In the genomic region with DNA sequence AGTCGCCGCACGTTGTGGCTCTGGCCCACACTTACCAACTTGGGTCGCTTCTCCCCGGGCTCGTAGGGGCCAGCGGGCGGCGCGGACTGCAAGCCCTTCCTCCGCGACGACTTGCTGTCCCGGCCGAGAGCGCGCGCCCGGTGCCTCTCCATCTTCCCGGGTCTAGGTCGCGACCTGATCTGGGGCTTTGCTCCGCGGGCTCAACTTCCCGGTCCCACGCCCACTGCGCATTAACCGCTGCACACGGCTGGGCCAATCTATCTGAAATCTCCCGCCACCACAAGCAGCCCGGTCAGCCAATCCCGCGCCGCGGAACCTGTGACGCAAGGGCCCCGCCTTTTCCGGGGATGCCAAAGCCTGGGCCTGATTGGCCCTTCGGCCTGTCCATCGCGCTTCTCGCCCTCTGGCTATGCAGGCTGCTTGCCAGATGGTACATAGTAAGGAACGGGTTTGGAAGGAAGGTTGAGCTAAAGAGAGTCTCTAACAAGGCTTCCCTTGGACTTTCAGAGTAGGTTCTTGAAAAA, we compare ENCODE assay signal across 8 mouse cellular contexts. TPM values are rescaled to one million over a fixed set of nuclear protein-coding genes. Genes with fewer than 3 reads are reported as not detected.
DNase-seq lines count a peak whose midpoint lies in the region; ATAC-seq and TF ChIP-seq lines count a peak whose summit lies in the region.

Gene Diaph3 (minus strand): TSS at position 273 of the 524 bp plus-strand sequence.

- H3K9me3 ChIP-seq in ES-Bruce4 (replicated peaks; ENCODE audit: control insufficient read depth, insufficient read depth, low read length, poor library complexity, severe bottlenecking) = no peaks in the 10 kb centered on the region
- no peaks in the 10 kb centered on the region for H3K9me3 ChIP-seq in forebrain, embryonic 13.5 days (replicated peaks)
- H3K9me3 ChIP-seq in liver, postnatal 0 days (ENCODE audit: low read length) = no peaks in the 10 kb centered on the region
- H3K9me3 ChIP-seq in neural tube, embryonic 14.5 days (ENCODE audit: control insufficient read depth, low read length) = no peaks in the 10 kb centered on the region

- H3K36me3 ChIP-seq in ES-Bruce4 (ENCODE audit: control insufficient read depth, insufficient read depth, low read length, poor library complexity, severe bottlenecking) = no peaks in the 10 kb centered on the region
- no peaks in the 10 kb centered on the region for H3K36me3 ChIP-seq in forebrain, embryonic 13.5 days (ENCODE audit: poor library complexity, severe bottlenecking)
- no peaks in the 10 kb centered on the region for H3K36me3 ChIP-seq in liver, postnatal 0 days (replicated peaks; ENCODE audit: insufficient read depth, low read length)
- H3K36me3 ChIP-seq in neural tube, embryonic 14.5 days (ENCODE audit: control insufficient read depth, insufficient read depth, low read length) = no peaks in the 10 kb centered on the region

- peak; percentile 95 for ATAC-seq in cerebellum, adult (ENCODE audit: insufficient number of reproducible peaks, low FRiP score, low TSS enrichment)
- peak; percentile 100 for ATAC-seq in forebrain, embryonic 13.5 days
- peak; percentile 100 for ATAC-seq in liver, postnatal 0 days
- ATAC-seq in neural tube, embryonic 14.5 days (ENCODE audit: low read depth) = peak; percentile 100

- 0 out of 2 replicates have a peak within 1 kb of the TSS, but pooled peaks have one; percentile 42 for H3K27ac ChIP-seq in ES-Bruce4 (ENCODE audit: insufficient read depth, low read length)
- no peak within 1 kb of the TSS for H3K27ac ChIP-seq in forebrain, embryonic 13.5 days
- peak within 1 kb of the TSS; percentile 16; the same call in 1 of the 2 replicates for H3K27ac ChIP-seq in liver, postnatal 0 days (ENCODE audit: low read depth)
- H3K27ac ChIP-seq in neural tube, embryonic 14.5 days (ENCODE audit: low read depth, low read length) = no peak within 1 kb of the TSS

- no peaks in the 10 kb centered on the region for H3K27me3 ChIP-seq in ES-Bruce4 (ENCODE audit: control insufficient read depth, insufficient read depth, low read length, poor library complexity, severe bottlenecking)
- no peaks in the 10 kb centered on the region for H3K27me3 ChIP-seq in forebrain, embryonic 13.5 days
- no peaks in the 10 kb centered on the region for H3K27me3 ChIP-seq in liver, postnatal 0 days (ENCODE audit: insufficient read depth, low read length)
- H3K27me3 ChIP-seq in neural tube, embryonic 14.5 days (ENCODE audit: control insufficient read depth, insufficient read depth, low read length) = no peaks in the 10 kb centered on the region

- DNase-seq in heart, postnatal 10 days = peak; percentile 97 to 98
- peak; percentile 89 for DNase-seq in large intestine, adult 2 months (ENCODE audit: low read depth, low spot score)
- peak; percentile 99 for DNase-seq in liver, postnatal 0 days
- DNase-seq in testis, postnatal 10 days (ENCODE audit: low spot score) = peak; percentile 99

- 0% methylated on average over 43 of the region's 43 CpGs for WGBS in forebrain, embryonic 13.5 days
- under 1% methylated on average over 43 of the region's 43 CpGs for WGBS in large intestine, adult 2 months
- 2% methylated on average over 43 of the region's 43 CpGs for WGBS in liver, postnatal 0 days (ENCODE audit: insufficient replicate concordance)
- under 1% methylated on average over 43 of the region's 43 CpGs for WGBS in neural tube, embryonic 14.5 days

- H3K4me1 ChIP-seq in ES-Bruce4 (ENCODE audit: control insufficient read depth, insufficient read depth, low read length) = no peaks in the 10 kb centered on the region
- H3K4me1 ChIP-seq in forebrain, embryonic 13.5 days = peaks cover 15% of the 10 kb centered on the region
- H3K4me1 ChIP-seq in liver, postnatal 0 days (ENCODE audit: insufficient read depth) = peaks cover 5% of the 10 kb centered on the region
- H3K4me1 ChIP-seq in neural tube, embryonic 14.5 days (ENCODE audit: control insufficient read depth, insufficient read depth, low read length) = no peaks in the 10 kb centered on the region

- peak within 1 kb of the TSS; percentile 86 for H3K4me2 ChIP-seq in forebrain, embryonic 13.5 days
- peak within 1 kb of the TSS; percentile 67 for H3K4me2 ChIP-seq in liver, postnatal 0 days (ENCODE audit: low read depth, low read length)
- H3K4me2 ChIP-seq in neural tube, embryonic 14.5 days (ENCODE audit: low read depth, low read length) = peak within 1 kb of the TSS; percentile 77

- H3K9ac ChIP-seq in ES-Bruce4 (ENCODE audit: low read depth, poor library complexity, severe bottlenecking) = peak within 1 kb of the TSS; percentile 72
- H3K9ac ChIP-seq in forebrain, embryonic 13.5 days = peak within 1 kb of the TSS; percentile 70
- H3K9ac ChIP-seq in liver, postnatal 0 days (replicated peaks) = peak within 1 kb of the TSS; percentile 67
- 0 out of 2 replicates have a peak within 1 kb of the TSS, but pooled peaks have one; percentile 4 for H3K9ac ChIP-seq in neural tube, embryonic 14.5 days (replicated peaks; ENCODE audit: low read depth, low read length)

- intact Hi-C loops in heart, postnatal 10 days (cut with DNase I) = loop anchor here (10.0 kb wide), 1 partner anchor 314 kb away; no protein-coding TSS in a partner anchor

- TF ChIP-seq POLR2A in ES-Bruce4 (IDR thresholded peaks at IDR 0.05; ENCODE audit: insufficient read depth, low read length) = no peak

- no peak for TF ChIP-seq EP300 in ES-Bruce4 (IDR thresholded peaks at IDR 0.05; ENCODE audit: insufficient read depth, low read depth, low read length)
- no peak for TF ChIP-seq EP300 in liver, postnatal 0 days (IDR thresholded peaks at IDR 0.05; ENCODE audit: low read depth)

- H3K4me3 ChIP-seq in ES-Bruce4 (ENCODE audit: low read depth, low read length) = peak within 1 kb of the TSS; percentile 95
- peak within 1 kb of the TSS; percentile 75 for H3K4me3 ChIP-seq in forebrain, embryonic 13.5 days
- peak within 1 kb of the TSS; percentile 74 for H3K4me3 ChIP-seq in liver, postnatal 0 days (ENCODE audit: low read depth, low read length)
- H3K4me3 ChIP-seq in neural tube, embryonic 14.5 days (ENCODE audit: low read depth, low read length) = peak within 1 kb of the TSS; percentile 51

- no peak for TF ChIP-seq CTCF in ES-Bruce4 (IDR thresholded peaks at IDR 0.05; ENCODE audit: low read depth, low read length)
- no peak for TF ChIP-seq CTCF in liver, postnatal 0 days (IDR thresholded peaks at IDR 0.05; ENCODE audit: low read depth)

RNA-seq across cellular contexts. Expression of gene Diaph3, which starts in this region (rescaled TPM):
- 43.3 and 55.4 TPM in 2 replicates for polyA plus RNA-seq in ES-Bruce4 (2011; ENCODE audit: insufficient read depth, insufficient read length, low read depth, missing spikeins)
- polyA plus RNA-seq in forebrain, embryonic 13.5 days (2015; fragmentation: Nextera tagmentation; extraction: Ambion mirVana) = 8.4 and 10.9 TPM in 2 replicates
- 1 to 10 TPM; 7.3 to 8.7 TPM for total RNA-seq in heart, postnatal 10 days (2021)
- polyA plus RNA-seq in large intestine, adult 2 months (2012; rRNA removed) = 0.57 and 0.92 TPM in 2 replicates
- polyA plus RNA-seq in liver, postnatal 0 days (2015; fragmentation: Nextera tagmentation; extraction: Ambion mirVana) = 5.7 and 7.5 TPM in 2 replicates
- polyA plus RNA-seq in neural tube, embryonic 14.5 days (2014; fragmentation: Nextera tagmentation; extraction: Ambion mirVana) = 2.2 and 2.5 TPM in 2 replicates

Comparison
In these comparisons a context has a peak if more than half of its experiments do, and no peak if none do; other contexts are left out.
1. Peak in DNase-seq in large intestine, adult 2 months; RNA of the gene not detected or under 1 TPM.
2. H3K27ac ChIP-seq: peak in ES-Bruce4 (single experiment) and liver, postnatal 0 days (single experiment); none in forebrain, embryonic 13.5 days (single experiment) and neural tube, embryonic 14.5 days (single experiment).
3. H3K9ac ChIP-seq: peak in every context shown above with its lines; median percentile 72 in ES-Bruce4; 70 in forebrain, embryonic 13.5 days; 67 in liver, postnatal 0 days; 4 in neural tube, embryonic 14.5 days.
4. Peak in every context shown above with its lines, with median percentiles within 50 percentile points of each other: H3K4me3 ChIP-seq, ATAC-seq, H3K4me2 ChIP-seq and DNase-seq.